Mouse (Mus musculus) heart, embryonic 16.5 days (tissue): ENCODE results near the gene Smarca4. TPM values are rescaled to one million over a fixed set of nuclear protein-coding genes. Genes with fewer than 3 reads are reported as not detected.

Experiments
- ATAC-seq: fragments of 200-750 bp; cut with Nextera tagmentation; replicated peaks from 2 replicates; pipeline ENCODE4 v1.8.0; 2017; ENCODE audit warnings: moderate number of reproducible peaks; ENCODE audit not compliant: insufficient read depth, low FRiP score; ENCODE audit errors: extremely low read depth
- H3K27ac ChIP-seq: fragments of 300-500 bp; sonication (generic); 2 replicates; pipeline ENCODE4 v1.5.1; 2014; ENCODE audit warnings: mild to moderate bottlenecking, low read length, control low read depth, moderate library complexity
- H3K27me3 ChIP-seq: fragments of 300-500 bp; sonication (generic); 2 replicates; pipeline ENCODE4 v1.6.1; 2014; ENCODE audit warnings: low read length, mixed read lengths; ENCODE audit not compliant: control insufficient read depth, insufficient read depth
- H3K36me3 ChIP-seq: fragments of 300-500 bp; sonication (generic); 2 replicates; pipeline ENCODE4 v1.6.1; 2014; ENCODE audit not compliant: control insufficient read depth, insufficient read depth
- H3K4me1 ChIP-seq: fragments of 300-500 bp; sonication (generic); 2 replicates; pipeline ENCODE4 v1.6.1; 2014; ENCODE audit warnings: low read length, mixed read lengths; ENCODE audit not compliant: control insufficient read depth, insufficient read depth
- H3K4me2 ChIP-seq: fragments of 300-500 bp; sonication (generic); 2 replicates; pipeline ENCODE4 v1.6.1; 2014; ENCODE audit warnings: low read depth, mild to moderate bottlenecking, control low read depth, low read length
- H3K4me3 ChIP-seq: fragments of 300-500 bp; sonication (generic); 2 replicates; pipeline ENCODE4 v1.5.1; 2014; ENCODE audit warnings: mild to moderate bottlenecking, control low read depth, low read length
- H3K9ac ChIP-seq: fragments of 300-500 bp; sonication (generic); 2 replicates; pipeline ENCODE4 v1.6.1; 2014; ENCODE audit warnings: low read length, control low read depth
- H3K9me3 ChIP-seq: fragments of 300-500 bp; sonication (generic); replicated peaks from 2 replicates; pipeline ENCODE4 v1.6.1; 2016; ENCODE audit warnings: low read length; ENCODE audit not compliant: control insufficient read depth
- whole genome bisulfite sequencing: fragments of 180-500 bp; shearing (Covaris S2); extraction: QIAGEN DNeasy Blood & Tissue Kit; methylation state at CpG from one replicate; pipeline ENCODE4 v1.1.7; 2014; 5-methylcytosine and 5-hydroxymethylcytosine counted together
- polyA plus RNA-seq: library from polyadenylated mRNA; unstranded; fragments of >200 nt; fragmentation: Nextera tagmentation; extraction: Ambion mirVana; gene quantifications from 2 replicates; pipeline ENCODE4 v1.2.1, GENCODE M21; 2015

The Smarca4 gene
- polyA plus RNA-seq, 1 experiment from 2014 or later = 52.5 TPM

GRCm38 (mm10) chr9:21728261-21728832 lies 112.4 kb downstream of the Smarca4 start:
- H3K9ac ChIP-seq = no peak overlapping the region
- no peak overlapping the region for H3K4me3 ChIP-seq
- peaks cover 26% of the 10 kb centered on the region for H3K4me1 ChIP-seq
- WGBS = 77% methylated on average over 10 of the region's 10 CpGs
- peaks cover 16% of the 10 kb centered on the region for H3K36me3 ChIP-seq
- no peak overlapping the region for H3K27ac ChIP-seq
- no peaks in the 10 kb centered on the region for H3K9me3 ChIP-seq
- ATAC-seq = no peak
- H3K27me3 ChIP-seq = no peaks in the 10 kb centered on the region
- H3K4me2 ChIP-seq = no peak overlapping the region

- ATAC-seq = no peak
- no peak overlapping the region for H3K4me2 ChIP-seq
- H3K27me3 ChIP-seq = no peaks in the 10 kb centered on the region
- H3K36me3 ChIP-seq = peaks cover 25% of the 10 kb centered on the region
- WGBS = 64% methylated on average over 7 of the region's 7 CpGs
- H3K4me1 ChIP-seq = peaks cover 25% of the 10 kb centered on the region
- H3K9ac ChIP-seq = no peak overlapping the region
- no peaks in the 10 kb centered on the region for H3K9me3 ChIP-seq
- no peak overlapping the region for H3K27ac ChIP-seq
- H3K4me3 ChIP-seq = no peak overlapping the region
Measured at GRCm38 (mm10) chr9:21729264-21729663, 113.3 kb downstream of the Smarca4 start.

DNA sequence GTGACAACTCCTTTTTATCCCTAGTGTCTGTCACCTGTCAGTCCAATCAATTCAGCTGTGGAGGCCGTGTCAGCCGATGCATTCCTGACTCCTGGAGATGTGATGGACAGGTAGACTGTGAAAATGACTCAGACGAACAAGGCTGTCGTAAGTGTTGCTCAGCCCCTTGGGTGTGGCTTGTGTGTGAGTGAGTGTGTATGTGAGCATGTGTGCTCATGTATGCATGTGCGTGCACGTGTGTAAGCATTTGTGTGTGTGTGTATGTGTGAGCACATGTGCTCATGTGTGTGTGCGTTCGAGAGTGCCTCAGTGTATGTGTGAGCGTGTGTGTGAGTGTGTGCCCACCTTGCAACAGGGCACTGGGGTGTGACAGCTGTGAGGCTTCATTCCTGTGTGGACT lies 116.3 kb downstream of the Smarca4 start:
- 93% methylated on average over 9 of the region's 9 CpGs for WGBS
- ATAC-seq = no peak
- H3K9me3 ChIP-seq = no peaks in the 10 kb centered on the region
- H3K4me3 ChIP-seq = no peak overlapping the region
- H3K36me3 ChIP-seq = peaks cover 40% of the 10 kb centered on the region
- H3K9ac ChIP-seq = no peak overlapping the region
- H3K4me1 ChIP-seq = peaks cover 5% of the 10 kb centered on the region; the same call in 1 of the 2 replicates
- no peak overlapping the region for H3K4me2 ChIP-seq
- no peak overlapping the region for H3K27ac ChIP-seq
- H3K27me3 ChIP-seq = no peaks in the 10 kb centered on the region

GRCm38 (mm10) chr9:21733446-21733845 lies 117.5 kb downstream of the Smarca4 start:
- Histone ChIP-seq H3K9me3 (no peaks in the 10 kb centered on the region), H3K36me3 (peaks cover 48% of the 10 kb centered on the region), H3K4me2 (no peak overlapping the region), H3K9ac (no peak overlapping the region), H3K27ac (no peak overlapping the region), H3K4me1 (peaks cover 7% of the 10 kb centered on the region; the same call in 1 of the 2 replicates), H3K27me3 (no peaks in the 10 kb centered on the region), H3K4me3 (no peak overlapping the region)
- no peak for ATAC-seq
- WGBS = 86% methylated on average over 17 of the region's 17 CpGs

DNA sequence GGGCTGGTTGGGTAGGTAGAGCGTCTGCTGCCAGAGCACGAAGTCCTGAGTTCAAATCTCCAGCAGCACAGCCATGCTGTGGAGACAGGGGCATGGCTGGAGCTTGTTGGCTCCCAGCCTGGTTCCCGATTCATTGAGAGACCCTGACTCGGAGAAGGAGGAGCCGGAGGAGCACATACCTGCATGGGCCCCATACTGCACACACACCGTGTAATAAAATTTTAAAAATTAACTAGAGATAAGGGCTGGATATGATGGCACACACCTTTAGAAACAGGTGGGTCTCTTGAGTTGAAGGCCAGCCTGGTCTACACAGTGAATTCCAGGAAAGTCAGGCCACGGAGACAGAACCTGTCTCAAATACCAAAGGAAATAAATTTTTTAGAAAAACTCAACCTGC lies 118.0 kb downstream of the Smarca4 start:
- Histone ChIP-seq H3K4me2 (no peak overlapping the region), H3K9me3 (no peaks in the 10 kb centered on the region), H3K27ac (no peak overlapping the region), H3K4me1 (peaks cover 10% of the 10 kb centered on the region; the same call in 1 of the 2 replicates), H3K4me3 (no peak overlapping the region), H3K27me3 (no peaks in the 10 kb centered on the region), H3K9ac (no peak overlapping the region), H3K36me3 (peaks cover 52% of the 10 kb centered on the region)
- 95% methylated on average over 7 of the region's 7 CpGs for WGBS
- ATAC-seq = no peak

DNA sequence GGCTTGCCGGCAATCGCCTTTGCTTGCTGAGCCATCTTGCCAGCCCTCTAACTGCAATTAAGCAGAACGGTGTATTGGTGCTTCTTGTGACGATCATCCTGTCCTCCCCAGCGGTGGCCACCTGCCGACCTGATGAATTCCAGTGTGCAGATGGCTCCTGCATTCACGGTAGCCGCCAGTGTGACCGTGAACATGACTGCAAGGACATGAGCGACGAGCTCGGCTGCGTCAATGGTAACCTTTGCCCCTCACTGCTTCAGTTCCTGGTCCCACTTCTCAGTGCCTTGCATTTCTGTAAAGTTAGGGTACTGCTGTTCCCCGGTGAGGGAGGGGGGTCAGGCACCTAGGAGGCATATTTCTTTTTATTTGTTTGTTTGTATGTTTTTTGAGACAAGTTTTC lies 119.2 kb downstream of the Smarca4 start:
- Histone ChIP-seq H3K9ac (no peak overlapping the region), H3K9me3 (no peaks in the 10 kb centered on the region), H3K4me1 (0 out of 2 replicates have a peak, but pooled peaks cover 5% of the 10 kb centered on the region), H3K36me3 (peaks cover 64% of the 10 kb centered on the region), H3K27ac (no peak overlapping the region), H3K27me3 (no peaks in the 10 kb centered on the region), H3K4me3 (no peak overlapping the region), H3K4me2 (no peak overlapping the region)
- ATAC-seq = no peak
- WGBS = 92% methylated on average over 14 of the region's 14 CpGs

DNA sequence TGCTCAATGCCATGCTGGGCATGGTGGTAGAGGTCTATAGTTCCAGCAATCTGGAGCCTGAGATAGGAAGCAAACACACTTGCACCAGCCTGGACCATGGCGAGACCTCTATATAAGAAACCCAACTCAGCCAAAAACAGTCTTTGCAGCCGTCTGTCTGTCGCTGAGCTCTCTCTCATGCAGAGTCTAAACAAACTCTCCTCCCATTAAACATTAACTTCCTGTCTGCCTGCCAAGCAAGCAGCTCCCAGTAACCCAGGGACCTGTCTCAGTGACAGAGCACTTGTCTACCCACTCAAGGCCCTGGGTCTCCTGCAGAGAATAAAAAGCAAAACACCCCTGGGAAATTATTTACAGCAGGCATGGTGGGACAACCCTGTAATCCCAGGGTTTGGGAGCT lies 120.6 kb downstream of the Smarca4 start:
- 0 out of 2 replicates have a peak, but pooled peaks cover 5% of the 10 kb centered on the region for H3K4me1 ChIP-seq
- no peak overlapping the region for H3K4me2 ChIP-seq
- H3K36me3 ChIP-seq = peaks cover 70% of the 10 kb centered on the region
- no peak overlapping the region for H3K9ac ChIP-seq
- no peak for ATAC-seq
- no peaks in the 10 kb centered on the region for H3K9me3 ChIP-seq
- H3K27me3 ChIP-seq = no peaks in the 10 kb centered on the region
- no peak overlapping the region for H3K4me3 ChIP-seq
- 61% methylated on average over 3 of the region's 3 CpGs for WGBS
- H3K27ac ChIP-seq = no peak overlapping the region

GRCm38 (mm10) chr9:21737188-21737587 lies 121.2 kb downstream of the Smarca4 start:
- no peaks in the 10 kb centered on the region for H3K27me3 ChIP-seq
- H3K9me3 ChIP-seq = no peaks in the 10 kb centered on the region
- no peak overlapping the region for H3K4me3 ChIP-seq
- no peak overlapping the region for H3K27ac ChIP-seq
- no peak overlapping the region for H3K4me2 ChIP-seq
- peaks cover 71% of the 10 kb centered on the region for H3K36me3 ChIP-seq
- 0 out of 2 replicates have a peak, but pooled peaks cover 5% of the 10 kb centered on the region for H3K4me1 ChIP-seq
- no peak overlapping the region for H3K9ac ChIP-seq
- WGBS = 94% methylated on average over 10 of the region's 10 CpGs
- no peak for ATAC-seq

- Histone ChIP-seq H3K4me3 (no peak overlapping the region), H3K9ac (no peak overlapping the region), H3K27ac (no peak overlapping the region), H3K9me3 (no peaks in the 10 kb centered on the region), H3K27me3 (no peaks in the 10 kb centered on the region), H3K4me1 (0 out of 2 replicates have a peak, but pooled peaks cover 5% of the 10 kb centered on the region), H3K36me3 (peaks cover 62% of the 10 kb centered on the region), H3K4me2 (no peak overlapping the region)
- 51% methylated on average over 7 of the region's 7 CpGs for WGBS
- ATAC-seq = peak; percentile 50; the same call in 1 of the 2 replicates
Measured at GRCm38 (mm10) chr9:21738776-21739175, 122.8 kb downstream of the Smarca4 start.
